Mouse (Mus musculus): ENCODE data around the gene Cacna2d1.

Cacna2d1 gene

GRCm38 (mm10) chr5:15983354-15983753, 48.9 kb downstream of the Cacna2d1 start:
- peak; percentile 57 for DNase-seq (ENCODE audit: low spot score)

GRCm38 (mm10) chr5:15985228-15985858, 50.9 kb downstream of the Cacna2d1 start:
- DNase-seq (ENCODE audit: low spot score) = no peak

- peak; percentile 90 for DNase-seq (ENCODE audit: low spot score)
Observed at GRCm38 (mm10) chr5:15985901-15986300, 51.4 kb downstream of the Cacna2d1 start.

- no peak for DNase-seq (ENCODE audit: low spot score)
Observed at GRCm38 (mm10) chr5:15991428-15992139, 57.1 kb downstream of the Cacna2d1 start.

- peak; percentile 63 for DNase-seq (ENCODE audit: low spot score)
Observed at GRCm38 (mm10) chr5:15993252-15993944, 58.9 kb downstream of the Cacna2d1 start.

- DNase-seq (ENCODE audit: low spot score) = no peak
Observed at GRCm38 (mm10) chr5:15997190-15997589, 62.7 kb downstream of the Cacna2d1 start.

- DNase-seq (ENCODE audit: low spot score) = no peak
Observed at GRCm38 (mm10) chr5:15997769-15998168, 63.3 kb downstream of the Cacna2d1 start.

GRCm38 (mm10) chr5:16000917-16001316, 66.4 kb downstream of the Cacna2d1 start:
- no peak for DNase-seq (ENCODE audit: low spot score)

- peak; percentile 72 for DNase-seq (ENCODE audit: low spot score)
Observed at GRCm38 (mm10) chr5:16002431-16003063, 68.1 kb downstream of the Cacna2d1 start.

GRCm38 (mm10) chr5:16004305-16004704, 69.8 kb downstream of the Cacna2d1 start:
- no peak for DNase-seq (ENCODE audit: low spot score)

- no peak for DNase-seq (ENCODE audit: low spot score)
Observed at GRCm38 (mm10) chr5:16006964-16007363, 72.5 kb downstream of the Cacna2d1 start.

- DNase-seq (ENCODE audit: low spot score) = no peak
Observed at GRCm38 (mm10) chr5:16013649-16014048, 79.2 kb downstream of the Cacna2d1 start.

- DNase-seq (ENCODE audit: low spot score) = no peak
Observed at GRCm38 (mm10) chr5:16014392-16014791, 79.9 kb downstream of the Cacna2d1 start.

- DNase-seq (ENCODE audit: low spot score) = peak; percentile 39
Observed at GRCm38 (mm10) chr5:16024626-16025417, 90.3 kb downstream of the Cacna2d1 start.

GRCm38 (mm10) chr5:16028881-16029280, 94.4 kb downstream of the Cacna2d1 start:
- no peak for DNase-seq (ENCODE audit: low spot score)

GRCm38 (mm10) chr5:16029481-16029880, 95.0 kb downstream of the Cacna2d1 start:
- no peak for DNase-seq (ENCODE audit: low spot score)

GRCm38 (mm10) chr5:16033569-16033968, 99.1 kb downstream of the Cacna2d1 start:
- DNase-seq (ENCODE audit: low spot score) = no peak

GRCm38 (mm10) chr5:16035259-16035658, 100.8 kb downstream of the Cacna2d1 start:
- DNase-seq (ENCODE audit: low spot score) = no peak

- DNase-seq (ENCODE audit: low spot score) = no peak
Observed at GRCm38 (mm10) chr5:16045147-16045878, 110.8 kb downstream of the Cacna2d1 start.

- no peak for DNase-seq (ENCODE audit: low spot score)
Observed at GRCm38 (mm10) chr5:16047452-16048191, 113.1 kb downstream of the Cacna2d1 start.
